Mouse (Mus musculus) erythroblast, embryonic 14.5 days (primary cell): ENCODE results near the gene Slc25a16. TPM values are rescaled to one million over a fixed set of nuclear protein-coding genes. Genes with fewer than 3 reads are reported as not detected.

Experiments used
- H3K27me3 ChIP-seq: 2 replicates; pipeline ENCODE4 v1.6.1; 2012; ENCODE audit warnings: inconsistent platforms; ENCODE audit not compliant: control insufficient read depth
- H3K36me3 ChIP-seq: 2 replicates; pipeline ENCODE4 v1.6.1; 2012; ENCODE audit warnings: mild to moderate bottlenecking, inconsistent platforms; ENCODE audit not compliant: control insufficient read depth
- H3K4me1 ChIP-seq: 2 replicates; pipeline ENCODE4 v1.6.1; 2012; ENCODE audit warnings: inconsistent platforms; ENCODE audit not compliant: control insufficient read depth
- H3K4me3 ChIP-seq: replicated peaks from 2 replicates; pipeline ENCODE3; 2012; ENCODE audit warnings: moderate library complexity, mild to moderate bottlenecking, inconsistent platforms
- H3K9me3 ChIP-seq: 2 replicates; pipeline ENCODE4 v1.6.1; 2012; ENCODE audit warnings: low read length, inconsistent platforms, mixed read lengths; ENCODE audit not compliant: control insufficient read depth
- GATA1 ChIP-seq: IDR thresholded peaks from 2 replicates; pipeline ENCODE4 v1.6.1; 2012; ENCODE audit warnings: low read length, inconsistent platforms, mixed read lengths
- TAL1 ChIP-seq: IDR thresholded peaks from 3 replicates; pipeline ENCODE4 v1.6.1; 2012; ENCODE audit warnings: low read length, inconsistent platforms, mixed read lengths
- polyA plus RNA-seq: library from polyadenylated mRNA; stranded (reverse); fragments of >175 nt; gene quantifications from 2 replicates; pipeline ENCODE4 v1.2.3, GENCODE M21; 2012

Gene Slc25a16
- 0.33 and 0.58 TPM in 2 replicates for polyA plus RNA-seq

DNA sequence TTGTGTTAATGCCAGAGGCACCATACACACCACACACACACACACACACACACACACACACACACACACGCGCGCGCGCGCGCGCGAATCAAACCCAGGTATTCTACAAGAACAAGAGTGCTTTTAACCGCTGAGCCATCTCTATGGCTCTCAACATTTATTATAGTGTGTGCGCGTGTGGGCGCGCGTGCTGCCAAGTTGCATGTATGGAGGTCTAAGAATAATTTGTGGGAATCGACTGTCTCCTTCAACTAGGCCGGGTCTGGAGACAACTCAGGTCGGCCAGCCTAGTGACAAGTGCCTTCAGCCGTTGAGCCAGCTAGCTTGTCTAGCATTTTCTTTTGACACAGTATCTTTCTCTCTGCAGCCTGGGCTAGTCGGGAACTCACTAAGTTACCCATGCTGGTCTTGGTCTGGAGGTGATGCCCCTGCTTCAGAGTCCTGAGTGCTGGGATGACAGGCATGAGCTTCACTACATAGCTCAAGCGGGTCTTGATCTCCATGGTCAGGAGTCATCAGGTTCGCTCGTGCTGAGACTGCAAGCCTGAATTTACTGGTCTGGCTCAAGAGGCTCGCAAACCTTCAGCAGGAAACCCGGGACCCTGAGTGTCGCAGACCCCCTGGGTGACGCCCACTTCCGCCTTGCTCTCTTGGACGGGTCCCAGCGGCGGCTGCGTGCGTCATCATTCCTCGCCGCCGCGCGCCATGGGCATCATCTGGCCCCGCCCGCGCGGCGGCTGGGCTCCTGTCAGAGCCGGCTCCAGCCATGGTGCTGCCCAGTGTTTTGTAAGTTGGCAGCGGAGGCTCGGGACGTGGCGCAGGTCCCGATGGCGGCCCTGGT is at the start of gene Slc25a16:
Gene Slc25a16 (plus strand): TSS at position 709 of the 841 bp plus-strand sequence.
- H3K9me3 ChIP-seq, result no peaks in the 10 kb centered on the region
- no peak for TF ChIP-seq GATA1
- TF ChIP-seq TAL1, result no peak
- H3K36me3 ChIP-seq, result peaks cover 6% of the 10 kb centered on the region
- H3K4me1 ChIP-seq, result peaks cover 30% of the 10 kb centered on the region
- H3K4me3 ChIP-seq, result peak within 1 kb of the TSS; percentile 84
- no peaks in the 10 kb centered on the region for H3K27me3 ChIP-seq

DNA sequence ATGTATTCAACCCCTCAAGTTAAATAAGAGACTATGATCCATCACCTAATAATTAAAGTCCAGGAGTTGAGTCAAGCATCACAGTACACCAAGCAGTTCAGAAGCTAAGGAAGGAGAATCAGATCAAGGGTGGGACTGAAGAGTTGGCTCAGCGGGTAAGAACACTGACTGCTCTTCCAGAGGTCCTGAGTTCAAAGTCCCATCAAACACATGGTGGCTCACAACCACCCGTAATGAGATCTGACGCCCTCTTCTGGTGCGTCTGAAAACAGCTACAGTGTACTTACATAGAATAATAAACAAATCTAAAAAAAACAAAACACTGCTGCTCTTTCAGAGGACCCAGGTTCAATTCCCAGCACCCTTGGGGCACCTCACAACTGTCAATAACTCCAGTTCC is 45.6 kb upstream of the Slc25a16 start:
- H3K4me1 ChIP-seq, result no peaks in the 10 kb centered on the region
- H3K36me3 ChIP-seq, result no peaks in the 10 kb centered on the region
- H3K9me3 ChIP-seq, result no peaks in the 10 kb centered on the region
- H3K4me3 ChIP-seq, result no peak overlapping the region
- TF ChIP-seq TAL1 (no peak), GATA1 (no peak)
- no peaks in the 10 kb centered on the region for H3K27me3 ChIP-seq

DNA sequence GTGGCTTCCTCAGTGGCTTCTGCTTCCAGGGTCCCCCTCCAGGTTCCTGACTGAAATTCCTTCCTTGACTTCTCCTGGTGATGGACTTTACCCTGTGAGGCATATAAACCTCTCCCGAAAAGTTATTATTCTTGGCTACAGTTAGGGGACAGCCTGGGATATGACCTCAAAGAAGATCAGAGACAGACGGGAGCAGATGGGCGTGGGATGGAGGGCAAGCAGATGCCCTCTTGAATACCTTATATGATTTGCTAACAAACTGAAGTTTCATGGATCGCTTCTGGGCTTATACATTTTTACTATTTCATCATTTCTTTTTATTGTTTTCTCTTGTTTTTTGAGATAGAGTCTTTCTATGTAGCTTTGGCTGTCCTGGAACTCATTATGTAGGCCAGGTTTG is 44.9 kb upstream of the Slc25a16 start:
- H3K27me3 ChIP-seq, result no peaks in the 10 kb centered on the region
- H3K4me3 ChIP-seq, result no peak overlapping the region
- no peaks in the 10 kb centered on the region for H3K4me1 ChIP-seq
- H3K36me3 ChIP-seq, result no peaks in the 10 kb centered on the region
- no peak for TF ChIP-seq TAL1
- TF ChIP-seq GATA1, result no peak
- H3K9me3 ChIP-seq, result no peaks in the 10 kb centered on the region

DNA sequence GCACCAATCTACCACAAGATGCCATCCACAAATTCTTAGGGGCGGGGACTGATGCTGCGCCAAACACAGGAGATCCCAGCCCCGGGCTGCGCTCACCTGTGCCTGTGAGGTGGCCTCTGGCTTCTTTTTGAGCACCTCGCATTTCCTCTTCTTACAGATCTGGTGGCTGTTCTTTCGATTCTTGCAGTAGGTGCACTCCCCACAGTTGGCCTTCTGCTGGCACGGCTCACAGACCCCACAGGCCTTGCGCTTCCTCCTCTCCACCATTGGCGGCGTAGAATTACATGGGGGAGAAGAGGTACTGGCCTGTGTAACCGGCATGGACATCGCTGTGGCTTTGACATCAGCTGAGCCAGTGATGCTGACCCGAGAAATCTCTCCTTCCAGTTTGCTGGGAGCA is 42.4 kb upstream of the Slc25a16 start:
- TF ChIP-seq TAL1 (no peak), GATA1 (no peak)
- H3K9me3 ChIP-seq, result no peaks in the 10 kb centered on the region
- H3K4me3 ChIP-seq, result no peak overlapping the region
- no peaks in the 10 kb centered on the region for H3K36me3 ChIP-seq
- H3K4me1 ChIP-seq, result no peaks in the 10 kb centered on the region
- no peaks in the 10 kb centered on the region for H3K27me3 ChIP-seq

DNA sequence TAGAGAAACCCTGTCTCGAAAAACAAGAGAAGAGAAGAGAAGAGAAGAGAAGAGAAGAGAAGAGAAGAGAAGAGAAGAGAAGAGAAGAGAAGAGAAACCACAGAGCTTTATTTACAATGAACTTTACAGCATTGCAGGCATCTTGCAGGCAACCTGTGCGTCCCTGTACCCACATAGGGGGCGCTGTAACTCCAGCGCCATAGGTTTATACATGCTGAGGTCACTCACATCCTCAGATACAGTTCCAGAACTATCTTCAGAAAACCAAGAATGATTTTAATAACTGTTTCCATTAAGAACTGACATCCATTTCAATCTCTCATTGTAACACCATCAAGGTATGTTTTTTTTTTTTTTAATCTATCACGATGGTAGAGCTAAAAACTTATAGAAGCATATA is 39.2 kb upstream of the Slc25a16 start:
- peaks cover 18% of the 10 kb centered on the region for H3K27me3 ChIP-seq
- TF ChIP-seq GATA1, result no peak
- no peak for TF ChIP-seq TAL1
- peaks cover 6% of the 10 kb centered on the region for H3K4me1 ChIP-seq
- no peaks in the 10 kb centered on the region; the same call in 1 of the 2 replicates for H3K9me3 ChIP-seq
- H3K36me3 ChIP-seq, result no peaks in the 10 kb centered on the region
- H3K4me3 ChIP-seq, result no peak overlapping the region

DNA sequence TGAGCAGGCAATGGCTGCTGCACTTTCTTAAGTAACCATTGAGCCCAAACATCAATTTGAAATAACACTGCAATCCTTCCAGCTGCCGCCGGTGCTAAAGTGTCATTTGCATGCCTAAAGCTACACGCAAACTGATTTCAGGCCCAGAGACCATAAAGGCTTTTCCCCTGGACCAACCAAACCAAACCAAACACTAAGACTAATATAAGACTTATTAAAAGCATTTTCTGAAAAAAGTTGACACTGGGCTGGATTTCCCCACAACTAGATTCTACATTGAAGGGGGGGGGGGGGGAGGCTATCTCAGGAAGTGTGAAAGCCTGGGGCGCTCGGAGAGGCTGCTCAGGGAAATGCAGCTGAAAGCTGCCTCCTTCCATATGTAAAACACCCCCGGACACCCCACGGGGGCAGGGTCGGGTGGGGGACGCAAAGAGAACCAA is 36.5 kb upstream of the Slc25a16 start:
- Histone ChIP-seq H3K27me3 (peaks cover 42% of the 10 kb centered on the region), H3K9me3 (no peaks in the 10 kb centered on the region; the same call in 1 of the 2 replicates), H3K4me3 (no peak overlapping the region), H3K36me3 (no peaks in the 10 kb centered on the region), H3K4me1 (peaks cover 17% of the 10 kb centered on the region)
- TF ChIP-seq GATA1, result no peak

DNA sequence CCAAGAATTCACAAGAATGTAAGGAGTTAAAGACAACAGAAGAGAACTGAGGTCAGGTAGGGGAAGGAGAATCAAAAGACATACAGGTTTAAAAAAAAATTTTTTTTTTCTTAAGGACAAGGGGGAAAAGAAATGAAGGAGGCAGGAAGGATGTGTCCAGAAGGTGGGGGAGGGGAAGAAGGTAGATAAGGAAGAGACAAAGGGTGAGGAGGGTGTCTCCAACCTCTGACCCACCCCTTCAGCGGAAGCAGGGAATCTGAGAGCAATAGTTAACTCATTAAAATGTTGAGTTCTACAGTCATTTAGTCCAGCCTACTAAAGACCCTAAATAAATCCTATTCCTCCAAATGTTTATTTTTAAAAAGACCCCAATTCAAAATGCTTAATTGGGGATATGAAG is 35.9 kb upstream of the Slc25a16 start:
- Histone ChIP-seq H3K9me3 (no peaks in the 10 kb centered on the region; the same call in 1 of the 2 replicates), H3K4me3 (no peak overlapping the region), H3K27me3 (peaks cover 46% of the 10 kb centered on the region), H3K4me1 (peaks cover 17% of the 10 kb centered on the region), H3K36me3 (no peaks in the 10 kb centered on the region)
- TF ChIP-seq TAL1 (no peak), GATA1 (no peak)

DNA sequence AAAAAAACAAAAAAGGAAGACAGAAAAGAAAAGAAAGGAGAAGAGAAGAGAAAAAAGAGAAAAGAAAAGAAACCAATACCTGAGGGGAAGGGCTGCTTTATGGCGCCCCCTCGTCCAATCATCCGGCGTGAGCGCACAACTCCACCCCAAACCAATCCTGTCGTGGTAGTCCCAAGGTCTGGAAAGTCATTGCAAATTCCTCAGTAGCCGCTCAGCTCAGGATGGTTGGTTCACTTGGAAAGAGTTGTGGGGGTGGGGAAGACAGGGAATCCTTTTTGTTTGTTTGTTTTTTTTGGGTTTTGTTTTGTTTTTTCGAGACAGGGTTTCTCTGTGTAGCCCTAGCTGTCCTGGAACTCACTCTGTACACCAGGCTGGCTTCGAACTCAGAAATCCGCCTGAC is 35.0 kb upstream of the Slc25a16 start:
- H3K36me3 ChIP-seq, result no peaks in the 10 kb centered on the region

DNA sequence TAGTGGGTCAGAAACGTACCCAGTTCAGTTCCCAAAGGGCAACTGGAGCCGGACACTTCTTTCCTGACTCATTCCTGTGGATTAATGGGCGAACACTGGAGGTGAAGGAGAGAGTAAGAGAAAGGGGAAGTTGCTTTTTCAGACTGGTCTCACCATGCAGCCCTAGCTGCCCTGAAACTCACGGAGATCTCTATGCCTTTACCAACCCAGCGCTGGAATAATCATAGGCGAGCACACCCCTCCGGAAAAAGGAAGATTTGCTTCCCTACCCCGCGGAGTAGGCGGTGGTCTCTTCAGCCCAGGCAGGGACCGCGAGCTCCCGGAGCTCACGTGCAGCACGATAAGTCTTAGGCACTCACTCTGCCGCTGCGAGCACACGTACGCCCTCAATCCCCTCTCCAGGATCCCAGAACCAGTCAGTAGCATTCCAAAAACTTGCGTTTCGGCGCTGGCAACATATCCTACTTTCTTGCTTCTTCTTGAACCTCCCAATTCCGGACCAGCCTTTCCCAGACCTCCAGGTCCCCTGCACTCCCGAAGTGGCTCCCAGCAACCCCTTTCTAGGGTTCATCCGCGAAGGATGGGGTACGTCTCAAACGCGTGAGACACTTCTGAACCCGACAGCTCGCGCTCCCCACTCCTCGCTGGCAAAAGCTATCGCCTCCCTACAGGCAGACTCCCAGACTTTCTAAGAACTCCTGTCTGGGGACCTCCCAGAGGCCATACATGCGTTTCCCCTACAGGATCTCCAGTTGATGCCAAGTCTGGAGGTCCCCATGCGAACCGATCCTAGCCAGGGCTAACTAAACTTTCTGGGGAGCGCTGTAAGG is 34.2 kb upstream of the Slc25a16 start:
- H3K4me3 ChIP-seq, result peak overlapping the region; percentile 52
- H3K4me1 ChIP-seq, result peaks cover 17% of the 10 kb centered on the region
- H3K9me3 ChIP-seq, result no peaks in the 10 kb centered on the region; the same call in 1 of the 2 replicates
- TF ChIP-seq TAL1 (no peak), GATA1 (no peak)
- H3K36me3 ChIP-seq, result no peaks in the 10 kb centered on the region
- H3K27me3 ChIP-seq, result peaks cover 47% of the 10 kb centered on the region

More for the DNA sequence above, 35.0 kb upstream of the Slc25a16 start:
- peaks cover 47% of the 10 kb centered on the region for H3K27me3 ChIP-seq
- no peaks in the 10 kb centered on the region; the same call in 1 of the 2 replicates for H3K9me3 ChIP-seq
- H3K4me1 ChIP-seq, result peaks cover 17% of the 10 kb centered on the region
- TF ChIP-seq TAL1 (no peak), GATA1 (no peak)
- H3K4me3 ChIP-seq, result no peak overlapping the region
